Mouse (Mus musculus) heart, embryonic 11.5 days (tissue): ENCODE measurements around the gene Mkln1. TPM values are rescaled to one million over a fixed set of nuclear protein-coding genes. Genes with fewer than 3 reads are reported as not detected.

ENCODE experiments used
- ATAC-seq: fragments of 200-750 bp; cut with Nextera tagmentation; replicated peaks from 2 replicates; pipeline ENCODE4 v1.8.0; 2017; ENCODE audit warnings: moderate library complexity; ENCODE audit not compliant: insufficient number of reproducible peaks, low FRiP score, low TSS enrichment
- H3K27ac ChIP-seq: fragments of 300-500 bp; sonication (generic); 2 replicates; pipeline ENCODE4 v1.5.1; 2014; ENCODE audit warnings: mild to moderate bottlenecking, low read depth, low read length
- H3K27me3 ChIP-seq: fragments of 300-500 bp; sonication (generic); 2 replicates; pipeline ENCODE4 v1.6.1; 2014; ENCODE audit warnings: mild to moderate bottlenecking, low read length, mixed read lengths; ENCODE audit not compliant: control insufficient read depth, insufficient read depth
- H3K36me3 ChIP-seq: fragments of 300-500 bp; sonication (generic); 2 replicates; pipeline ENCODE4 v1.6.1; 2014; ENCODE audit warnings: mild to moderate bottlenecking, low read length, moderate library complexity, mixed read lengths; ENCODE audit not compliant: control insufficient read depth, insufficient read depth
- H3K4me1 ChIP-seq: fragments of 300-500 bp; sonication (generic); 2 replicates; pipeline ENCODE4 v1.6.1; 2014; ENCODE audit warnings: low read length; ENCODE audit not compliant: control insufficient read depth, insufficient read depth
- H3K4me2 ChIP-seq: fragments of 300-500 bp; sonication (generic); 2 replicates; pipeline ENCODE4 v1.6.1; 2014; ENCODE audit warnings: mild to moderate bottlenecking, moderate library complexity
- H3K4me3 ChIP-seq: fragments of 300-500 bp; sonication (generic); 2 replicates; pipeline ENCODE4 v1.5.1; 2014; ENCODE audit warnings: low read depth, low read length
- H3K9ac ChIP-seq: fragments of 300-500 bp; sonication (generic); 2 replicates; pipeline ENCODE4 v1.6.1; 2014; ENCODE audit warnings: mild to moderate bottlenecking, low read depth, low read length, moderate library complexity
- H3K9me3 ChIP-seq: fragments of 300-500 bp; sonication (generic); replicated peaks from 2 replicates; pipeline ENCODE4 v1.6.1; 2016; ENCODE audit warnings: low read length; ENCODE audit not compliant: control insufficient read depth
- WGBS: fragments of 180-500 bp; shearing (Covaris S2); extraction: QIAGEN DNeasy Blood & Tissue Kit; methylation state at CpG from one replicate; pipeline ENCODE4 v1.1.7; 2014; ENCODE audit not compliant: insufficient replicate concordance; 5-methylcytosine and 5-hydroxymethylcytosine counted together
- polyA plus RNA-seq: library from polyadenylated mRNA; unstranded; fragments of >200 nt; fragmentation: Nextera tagmentation; extraction: Ambion mirVana; gene quantifications from 2 replicates; pipeline ENCODE4 v1.2.1, GENCODE M21; 2014

Mkln1 gene
- polyA plus RNA-seq, 1 experiment from 2014 or later: 220 TPM

DNA sequence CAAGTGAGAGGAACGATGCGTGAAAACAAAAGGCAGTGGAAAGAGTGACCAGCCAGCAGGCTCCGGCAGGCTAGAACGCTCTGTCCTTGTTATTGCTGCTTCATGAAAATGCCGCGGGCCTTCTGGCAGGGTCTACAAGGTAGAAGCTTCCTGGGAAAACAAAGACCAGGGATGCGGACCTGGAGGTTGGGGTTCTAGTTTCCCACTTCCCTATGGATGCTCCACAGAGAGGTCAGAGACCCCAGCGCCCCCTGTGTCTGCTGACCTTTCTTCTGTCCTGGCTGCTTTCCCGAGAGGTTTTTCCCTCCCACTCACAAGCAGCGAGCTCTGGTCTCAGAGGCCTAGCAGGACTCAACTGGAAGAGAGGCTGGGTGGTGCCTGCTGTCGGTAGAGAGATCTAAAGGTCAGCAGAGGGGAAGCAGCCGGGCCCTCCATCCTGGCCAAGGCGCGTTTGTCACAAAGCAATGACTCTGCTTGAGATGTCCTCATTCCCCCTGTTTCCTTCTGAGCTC lies 27.9 kb upstream of the Mkln1 start:
- no peak for ATAC-seq
- Histone ChIP-seq H3K9ac (no peak overlapping the region), H3K4me3 (no peak overlapping the region), H3K4me2 (no peak overlapping the region), H3K9me3 (no peaks in the 10 kb centered on the region), H3K36me3 (no peaks in the 10 kb centered on the region), H3K27ac (no peak overlapping the region), H3K27me3 (no peaks in the 10 kb centered on the region), H3K4me1 (peaks cover 9% of the 10 kb centered on the region; the same call in 1 of the 2 replicates)
- 57% methylated on average over 14 of the region's 14 CpGs for WGBS

DNA sequence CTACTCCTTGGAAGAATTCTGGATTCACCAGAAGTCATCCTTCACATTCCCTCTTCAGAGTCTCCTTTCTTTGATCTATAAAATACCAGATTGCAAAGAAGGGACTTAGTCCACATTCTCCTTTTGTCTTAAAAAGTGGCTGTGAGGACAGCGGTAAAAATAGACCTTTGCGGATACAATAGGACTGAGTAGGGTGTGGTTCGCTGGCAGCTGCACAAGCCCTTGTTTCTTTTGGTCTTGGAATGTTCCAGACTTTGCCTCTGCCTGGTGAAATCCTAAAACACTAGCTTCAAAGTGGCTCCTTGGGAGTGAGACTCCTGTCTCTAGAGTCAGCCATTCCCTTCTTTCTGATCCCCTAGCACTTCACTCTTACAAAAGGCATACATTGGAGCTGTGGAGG lies 27.4 kb upstream of the Mkln1 start:
- Histone ChIP-seq H3K9me3 (no peaks in the 10 kb centered on the region), H3K36me3 (no peaks in the 10 kb centered on the region), H3K4me2 (no peak overlapping the region), H3K4me1 (peaks cover 9% of the 10 kb centered on the region; the same call in 1 of the 2 replicates), H3K4me3 (no peak overlapping the region), H3K9ac (no peak overlapping the region), H3K27ac (no peak overlapping the region), H3K27me3 (no peaks in the 10 kb centered on the region)
- ATAC-seq: no peak
- WGBS: 73% methylated on average over 3 of the region's 3 CpGs

DNA sequence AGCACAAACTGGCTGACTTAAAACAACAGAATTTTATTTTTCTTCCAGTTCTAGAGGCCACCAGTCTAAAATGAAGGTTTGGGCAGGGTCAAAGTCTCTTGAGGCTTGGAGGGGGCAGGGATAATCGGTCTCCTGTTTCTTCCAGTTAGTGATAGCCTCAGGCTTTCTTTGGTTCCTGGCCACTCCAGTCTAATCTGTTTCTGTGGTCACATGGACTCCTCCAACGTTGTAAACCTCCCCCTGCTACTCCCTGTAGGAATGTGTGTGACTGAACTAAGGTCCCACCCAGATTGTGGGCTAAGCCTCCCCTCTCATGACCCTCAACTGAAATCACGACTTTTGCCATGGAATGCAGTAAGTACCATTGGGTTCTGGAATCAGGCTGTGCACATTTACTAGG lies 25.9 kb upstream of the Mkln1 start:
- H3K4me3 ChIP-seq: no peak overlapping the region

DNA sequence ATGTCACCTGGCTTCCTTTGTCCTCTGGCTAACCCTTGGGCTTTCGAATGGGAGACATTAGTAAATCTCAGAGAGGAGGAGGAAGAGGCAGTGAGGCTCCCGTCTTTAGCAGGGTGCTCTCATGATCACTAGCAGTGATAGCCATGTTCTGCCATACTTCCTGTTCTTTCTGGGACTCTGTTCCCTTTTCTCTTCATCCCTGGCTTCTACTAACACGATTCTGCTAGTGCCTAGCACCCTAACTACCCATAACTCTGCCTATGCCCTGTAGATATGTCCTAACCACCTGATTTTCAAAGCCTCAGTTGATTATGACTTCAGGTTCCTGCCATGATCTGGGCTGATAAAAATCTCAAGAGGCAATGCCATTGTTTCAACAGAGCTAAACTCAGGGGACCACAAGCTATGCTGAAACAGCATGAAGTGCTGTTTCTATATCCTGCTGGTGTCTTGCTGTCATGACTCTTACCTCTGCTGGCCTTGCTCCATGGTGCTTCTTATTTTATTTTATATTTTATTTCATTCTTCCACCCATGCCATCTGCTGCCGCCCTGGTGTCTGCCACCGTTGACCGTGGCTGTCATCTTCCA lies 25.4 kb upstream of the Mkln1 start:
- ATAC-seq: no peak
- WGBS: 82% methylated on average over 6 of the region's 6 CpGs
- H3K9ac ChIP-seq: no peak overlapping the region
- no peaks in the 10 kb centered on the region for H3K9me3 ChIP-seq
- no peak overlapping the region for H3K4me2 ChIP-seq
- H3K27me3 ChIP-seq: no peaks in the 10 kb centered on the region
- no peaks in the 10 kb centered on the region for H3K36me3 ChIP-seq
- H3K4me1 ChIP-seq: peaks cover 9% of the 10 kb centered on the region; the same call in 1 of the 2 replicates
- H3K27ac ChIP-seq: no peak overlapping the region
- no peak overlapping the region for H3K4me3 ChIP-seq

More for the DNA sequence above, 25.9 kb upstream of the Mkln1 start:
- Histone ChIP-seq H3K27ac (no peak overlapping the region), H3K4me1 (peaks cover 9% of the 10 kb centered on the region; the same call in 1 of the 2 replicates), H3K9me3 (no peaks in the 10 kb centered on the region), H3K27me3 (no peaks in the 10 kb centered on the region), H3K9ac (no peak overlapping the region), H3K36me3 (no peaks in the 10 kb centered on the region), H3K4me2 (no peak overlapping the region)
- no peak for ATAC-seq
- 10% methylated on average over 3 of the region's 3 CpGs for WGBS

DNA sequence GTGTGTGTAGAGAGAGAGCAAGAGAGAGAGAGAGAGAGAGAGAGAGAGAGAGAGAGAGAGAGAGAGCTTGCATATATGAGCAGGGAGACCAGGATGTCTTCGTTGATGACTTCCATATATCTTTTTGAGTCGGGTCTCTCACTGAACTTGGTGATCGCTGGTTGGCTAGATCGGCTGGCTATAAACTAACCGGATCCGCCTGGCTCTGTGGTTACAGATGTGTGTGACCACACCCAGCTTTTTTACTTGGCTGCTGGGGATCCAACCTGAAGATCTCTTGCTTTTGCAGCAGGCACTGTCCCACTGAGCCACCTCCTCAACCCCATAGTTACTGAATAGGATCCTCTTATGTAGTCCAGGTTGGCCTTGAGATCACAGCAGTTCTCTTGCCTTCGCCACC lies 15.5 kb upstream of the Mkln1 start:
- Histone ChIP-seq H3K4me1 (peaks cover 2% of the 10 kb centered on the region; the same call in 1 of the 2 replicates), H3K9me3 (no peaks in the 10 kb centered on the region), H3K9ac (no peak overlapping the region), H3K4me3 (no peak overlapping the region), H3K27ac (no peak overlapping the region), H3K4me2 (no peak overlapping the region), H3K27me3 (no peaks in the 10 kb centered on the region), H3K36me3 (no peaks in the 10 kb centered on the region)
- WGBS: 87% methylated on average over 7 of the region's 7 CpGs
- ATAC-seq: no peak

DNA sequence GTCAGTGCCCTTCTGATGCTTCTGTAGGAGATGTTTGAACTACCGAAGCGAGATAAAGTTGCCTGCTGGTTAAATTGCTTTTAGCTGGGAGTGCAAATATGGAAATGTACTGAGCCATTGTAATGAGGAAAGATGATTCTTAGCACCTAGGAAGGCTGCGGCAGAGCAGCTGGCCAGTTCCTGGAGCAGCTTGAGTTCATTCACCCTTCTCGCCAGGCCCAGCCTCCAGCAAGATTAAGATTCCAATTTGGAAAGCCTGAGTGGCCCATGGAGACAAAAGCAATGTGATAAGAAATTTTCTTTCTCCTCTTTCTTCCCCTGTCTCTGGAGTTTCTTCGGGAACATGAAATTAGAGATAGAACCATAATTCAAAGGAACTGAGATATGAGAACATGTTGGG lies 13.7 kb upstream of the Mkln1 start:
- Histone ChIP-seq H3K9me3 (no peaks in the 10 kb centered on the region), H3K36me3 (no peaks in the 10 kb centered on the region), H3K9ac (no peak overlapping the region), H3K27me3 (no peaks in the 10 kb centered on the region), H3K27ac (no peak overlapping the region), H3K4me3 (no peak overlapping the region), H3K4me2 (no peak overlapping the region), H3K4me1 (peaks cover 2% of the 10 kb centered on the region; the same call in 1 of the 2 replicates)
- no peak for ATAC-seq
- WGBS: 57% methylated on average over 5 of the region's 5 CpGs

DNA sequence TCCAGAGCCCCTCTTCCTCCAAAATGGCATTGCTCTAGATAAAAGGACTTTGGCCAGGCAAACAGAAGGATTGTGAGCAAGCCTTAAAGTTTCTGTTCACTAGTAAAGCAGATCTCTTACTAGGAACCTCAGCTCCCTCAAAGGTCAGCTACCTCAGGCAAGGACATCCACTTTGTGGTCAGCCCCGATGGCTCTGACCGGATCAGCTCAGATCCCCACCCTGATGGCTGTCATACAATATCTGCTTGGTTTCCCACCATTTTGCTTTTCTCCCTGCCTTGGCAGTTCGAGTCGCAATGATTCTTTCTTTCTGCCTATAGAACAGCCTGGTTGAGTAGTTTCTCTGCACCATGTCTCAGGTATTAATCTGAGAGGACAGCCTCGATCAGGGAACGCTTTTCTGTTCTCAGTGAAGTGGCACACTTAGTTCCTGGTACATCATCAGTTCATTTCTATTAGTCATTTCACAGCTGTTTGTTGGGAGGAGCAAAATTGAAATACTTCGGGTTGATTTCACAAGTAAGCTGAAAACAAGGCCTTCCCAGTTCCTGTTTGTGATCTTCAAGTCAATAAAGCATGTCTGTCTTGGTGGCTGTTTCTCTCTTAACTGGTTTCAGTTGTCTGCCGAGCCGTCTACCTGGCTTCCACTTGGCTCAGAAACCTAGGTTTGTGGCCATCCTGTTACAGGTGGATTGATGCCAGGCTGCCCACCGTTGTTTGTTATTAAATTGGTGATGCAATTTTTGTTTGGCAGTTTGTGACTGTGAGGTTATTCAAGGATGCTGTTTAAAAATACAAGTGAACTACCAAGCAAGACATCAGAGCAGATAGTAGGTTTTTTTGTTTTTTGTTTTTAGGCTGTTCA lies 13.0 kb upstream of the Mkln1 start:
- Histone ChIP-seq H3K27ac (no peak overlapping the region), H3K4me1 (peaks cover 8% of the 10 kb centered on the region), H3K9ac (no peak overlapping the region), H3K36me3 (no peaks in the 10 kb centered on the region), H3K9me3 (no peaks in the 10 kb centered on the region), H3K4me2 (no peak overlapping the region), H3K27me3 (no peaks in the 10 kb centered on the region), H3K4me3 (no peak overlapping the region)
- no peak for ATAC-seq
- 85% methylated on average over 10 of the region's 10 CpGs for WGBS

DNA sequence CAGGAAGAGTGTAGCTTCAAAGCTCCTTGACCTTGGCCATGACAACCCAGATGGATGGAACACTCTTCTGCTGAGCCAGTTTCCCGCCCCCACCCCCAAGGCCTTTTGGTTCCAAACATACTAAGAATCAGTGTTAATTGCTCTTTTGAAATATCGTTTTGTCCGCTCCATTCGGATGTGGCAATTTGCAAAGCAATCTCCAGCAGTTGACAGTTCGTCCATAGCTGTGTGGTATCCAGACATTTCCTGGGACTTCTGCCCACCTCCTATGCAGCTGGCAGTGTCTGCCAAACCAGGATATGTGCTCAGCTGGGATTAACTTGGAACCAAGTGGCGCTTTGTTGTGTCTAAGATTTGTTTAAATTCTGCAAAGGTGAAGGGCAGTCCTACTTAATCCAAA lies 8.8 kb upstream of the Mkln1 start:
- no peaks in the 10 kb centered on the region for H3K36me3 ChIP-seq
- H3K4me3 ChIP-seq: no peak overlapping the region
- no peaks in the 10 kb centered on the region for H3K27me3 ChIP-seq
- no peaks in the 10 kb centered on the region for H3K9me3 ChIP-seq
- H3K9ac ChIP-seq: no peak overlapping the region
- no peak overlapping the region for H3K4me2 ChIP-seq
- WGBS: 88% methylated on average over 6 of the region's 6 CpGs
- ATAC-seq: no peak
- H3K4me1 ChIP-seq: peaks cover 6% of the 10 kb centered on the region
- no peak overlapping the region for H3K27ac ChIP-seq
